Comparison of ENCODE assay signal across 12 mouse cellular contexts in genomic region chr16:11526996-11527395, GRCm38 (mm10).
A peak's percentile ranks its signal among the peaks of the same experiment; 100 is the strongest.
DNase-seq lines count a peak whose midpoint lies in the region; ATAC-seq lines count a peak whose summit lies in the region.
"Had no signal": no experiment of that assay in that cellular context is flagged by ENCODE, and none has a peak within 500 bp of the region (broad histone marks: within the 10 kb centered on the region; RNA-seq: fewer than 3 reads in every experiment).

No protein-coding gene starts in this region.

- ATAC-seq in forebrain, embryonic 14.5 days, result 0 out of 2 replicates have a peak, but pooled peaks have one; percentile 33
- no peak for ATAC-seq in forebrain, embryonic 11.5 days (replicated peaks; ENCODE audit: low FRiP score)

- no peaks in the 10 kb centered on the region for H3K9me3 ChIP-seq in forebrain, embryonic 14.5 days (replicated peaks; ENCODE audit: control insufficient read depth, low read length)
- H3K9me3 ChIP-seq in forebrain, embryonic 11.5 days (ENCODE audit: control insufficient read depth, low read length), result no peaks in the 10 kb centered on the region
- H3K9me3 ChIP-seq: G1E; heart, embryonic 15.5 days; limb, embryonic 10.5 days; neural tube, embryonic 15.5 days had no signal

- H3K27me3 ChIP-seq in forebrain, embryonic 14.5 days (replicated peaks; ENCODE audit: control insufficient read depth, insufficient read depth, low read length), result no peaks in the 10 kb centered on the region
- H3K27me3 ChIP-seq in forebrain, embryonic 11.5 days (ENCODE audit: control insufficient read depth, insufficient read depth, low read length), result no peaks in the 10 kb centered on the region
- H3K27me3 ChIP-seq: heart, embryonic 15.5 days; neural tube, embryonic 15.5 days had no signal

- H3K4me2 ChIP-seq in forebrain, embryonic 14.5 days (ENCODE audit: low read length), result no peak overlapping the region
- no peak overlapping the region for H3K4me2 ChIP-seq in forebrain, embryonic 11.5 days (ENCODE audit: low read depth, low read length, severe bottlenecking)
- H3K4me2 ChIP-seq: heart, embryonic 15.5 days; neural tube, embryonic 15.5 days had no signal

- DNase-seq in forebrain, embryonic 14.5 days (ENCODE audit: low spot score), result no peak
- DNase-seq in forebrain, embryonic 11.5 days (ENCODE audit: low spot score), result no peak
- DNase-seq in left cerebral cortex, adult 11 months (ENCODE audit: low spot score), result peak; percentile 52
- no peak for DNase-seq in left cerebral cortex, postnatal 4 days
- peak; percentile 16 to 37 for DNase-seq in layer of hippocampus, adult 8-10 months (ENCODE audit: low spot score in 2 of 2)
- DNase-seq in right cerebral cortex, postnatal 14 days, result peak; percentile 54
- DNase-seq in testis, postnatal 14 days (ENCODE audit: low spot score), result no peak
- no peak for DNase-seq in neural tube, embryonic 10.5 days (ENCODE audit: extremely low spot score, low spot score)

- WGBS in forebrain, embryonic 14.5 days, result 82% methylated on average over 10 of the region's 10 CpGs
- WGBS in forebrain, embryonic 11.5 days, result 91% methylated on average over 10 of the region's 10 CpGs

- H3K27ac ChIP-seq in forebrain, embryonic 14.5 days (ENCODE audit: low read depth, low read length), result 0 out of 2 replicates have a peak overlapping the region, but pooled peaks have one; percentile 18
- H3K27ac ChIP-seq in forebrain, embryonic 11.5 days (ENCODE audit: low read depth, low read length), result no peak overlapping the region
- H3K27ac ChIP-seq: neural tube, embryonic 15.5 days had no signal

- H3K36me3 ChIP-seq in forebrain, embryonic 14.5 days (ENCODE audit: control insufficient read depth, insufficient read depth, low read length), result no peaks in the 10 kb centered on the region
- H3K36me3 ChIP-seq in forebrain, embryonic 11.5 days (ENCODE audit: control insufficient read depth, insufficient read depth, low read length), result no peaks in the 10 kb centered on the region
- H3K36me3 ChIP-seq: G1E; heart, embryonic 15.5 days; limb, embryonic 10.5 days; neural tube, embryonic 15.5 days had no signal

- no peak overlapping the region for H3K9ac ChIP-seq in forebrain, embryonic 14.5 days (ENCODE audit: low read length)
- H3K9ac ChIP-seq in forebrain, embryonic 11.5 days (ENCODE audit: low read length), result no peak overlapping the region
- H3K9ac ChIP-seq: heart, embryonic 15.5 days; neural tube, embryonic 15.5 days had no signal

- H3K4me1 ChIP-seq in forebrain, embryonic 14.5 days (ENCODE audit: control insufficient read depth, insufficient read depth, low read length), result no peaks in the 10 kb centered on the region
- H3K4me1 ChIP-seq in forebrain, embryonic 11.5 days (replicated peaks; ENCODE audit: control insufficient read depth, insufficient read depth, low read length), result no peaks in the 10 kb centered on the region

- intact Hi-C loops in left cerebral cortex, postnatal 4 days (cut with DNase I), result no loop called here

- no peak overlapping the region for H3K4me3 ChIP-seq in forebrain, embryonic 14.5 days (ENCODE audit: low read depth, low read length)
- no peak overlapping the region for H3K4me3 ChIP-seq in forebrain, embryonic 11.5 days (ENCODE audit: low read depth, low read length)
- H3K4me3 ChIP-seq: heart, embryonic 15.5 days; limb, embryonic 10.5 days; neural tube, embryonic 15.5 days had no signal

Comparison
In these comparisons a context has a peak if more than half of its experiments do, and no peak if none do; other contexts are left out.
1. DNase-seq: peak in left cerebral cortex, adult 11 months (single experiment), layer of hippocampus, adult 8-10 months (2 of 2) and right cerebral cortex, postnatal 14 days (single experiment); none in forebrain, embryonic 14.5 days (single experiment), forebrain, embryonic 11.5 days (single experiment), left cerebral cortex, postnatal 4 days (single experiment), testis, postnatal 14 days (single experiment) and neural tube, embryonic 10.5 days (single experiment).